Mouse (Mus musculus) hindbrain, embryonic 16.5 days (tissue): ENCODE results near the gene Acad8. TPM values are rescaled to one million over a fixed set of nuclear protein-coding genes. Genes with fewer than 3 reads are reported as not detected.

Experiments
- polyA plus RNA-seq: library from polyadenylated mRNA; unstranded; fragments of >200 nt; fragmentation: Nextera tagmentation; extraction: Ambion mirVana; gene quantifications from 2 replicates; pipeline ENCODE4 v1.2.1, GENCODE M21; 2015

Acad8 gene
- polyA plus RNA-seq, 1 experiment from 2014 or later, result 40.2 TPM

Other genes starting within 250 kb of the Acad8 start
- gene Glb1l2, start 193.1 kb downstream of the Acad8 start, polyA plus RNA-seq, result 2.6 and 3.5 TPM in 2 replicates
- not detected in 2 replicates for gene Glb1l3, start 138.7 kb downstream of the Acad8 start, polyA plus RNA-seq
- 0.30 and 0.48 TPM in 2 replicates for gene Gm1110, start 76.5 kb downstream of the Acad8 start, polyA plus RNA-seq
- 127 and 143 TPM in 2 replicates for gene Thyn1, start 144 bp upstream of the Acad8 start, polyA plus RNA-seq
- gene Vps26b, start 30.5 kb upstream of the Acad8 start, polyA plus RNA-seq, result 79.7 and 85.7 TPM in 2 replicates
- 11.6 and 15.3 TPM in 2 replicates for gene Ncapd3, start 30.6 kb upstream of the Acad8 start, polyA plus RNA-seq
- 43.0 and 49.9 TPM in 2 replicates for gene Jam3, start 155.9 kb upstream of the Acad8 start, polyA plus RNA-seq